Mouse (Mus musculus) CH12.LX (cell line): ENCODE data around the gene Egfl8. TPM values are rescaled to one million over a fixed set of nuclear protein-coding genes. Genes with fewer than 3 reads are reported as not detected.

Source experiments
- DNase-seq: peaks from one replicate; pipeline ENCODE4 v3.0.0-alpha.2; 2013; ENCODE audit errors: extremely low read depth
- H3K27ac ChIP-seq: 2 replicates; pipeline ENCODE4 v1.5.1; 2012; ENCODE audit warnings: low read depth, mild to moderate bottlenecking, control low read depth, moderate library complexity; ENCODE audit not compliant: insufficient read depth
- H3K27me3 ChIP-seq: replicated peaks from 2 replicates; pipeline ENCODE3; 2012; ENCODE audit warnings: inconsistent platforms
- H3K36me3 ChIP-seq, 2 experiments: replicated peaks in 1 of 2; 2 replicates each; pipeline versions ENCODE3 to v1.6.1; 2012; ENCODE audit warnings: inconsistent platforms in 1 of 2, low read length in 1 of 2, mild to moderate bottlenecking in 1 of 2, mixed read lengths in 1 of 2, moderate library complexity in 1 of 2; ENCODE audit not compliant: control insufficient read depth in 1 of 2, insufficient read depth in 1 of 2
- H3K4me1 ChIP-seq, 2 experiments: 2 replicates each; pipeline ENCODE4 v1.6.1; 2012; ENCODE audit warnings: inconsistent platforms in 1 of 2, moderate library complexity in 1 of 2; ENCODE audit not compliant: insufficient read depth in 2 of 2, control insufficient read depth in 1 of 2
- H3K4me2 ChIP-seq: 2 replicates; pipeline ENCODE4 v1.6.1; 2012; ENCODE audit warnings: low read depth, mild to moderate bottlenecking, control low read depth; ENCODE audit not compliant: poor library complexity, insufficient read depth, severe bottlenecking
- H3K4me3 ChIP-seq, 3 experiments: fragments of 150-350 bp in 1 of 3; sonication (generic) in 1 of 3; replicated peaks in 1 of 3; 2 replicates each; pipeline versions ENCODE3 to v1.5.1; 2011 to 2012; ENCODE audit warnings: low read depth in 2 of 3, low read length in 2 of 3, mild to moderate bottlenecking in 2 of 3, moderate library complexity in 2 of 3, control low read depth in 1 of 3, improper control_type of control experiment in 1 of 3, inconsistent platforms in 1 of 3, mixed read lengths in 1 of 3; ENCODE audit not compliant: poor library complexity in 1 of 3
- H3K79me2 ChIP-seq: replicated peaks from 2 replicates; pipeline ENCODE4 v1.6.1; 2012; ENCODE audit warnings: mild to moderate bottlenecking, moderate library complexity; ENCODE audit not compliant: control insufficient read depth, poor library complexity, insufficient read depth, severe bottlenecking; ENCODE audit errors: extremely low read depth
- H3K9ac ChIP-seq: 2 replicates; pipeline ENCODE4 v1.6.1; 2012; ENCODE audit warnings: low read depth, mild to moderate bottlenecking, control low read depth, moderate library complexity; ENCODE audit not compliant: insufficient read depth
- H3K9me3 ChIP-seq: replicated peaks from 2 replicates; pipeline ENCODE3; 2012; ENCODE audit warnings: low read length, inconsistent platforms, mixed read lengths
- CHD1 ChIP-seq: IDR thresholded peaks from 2 replicates; pipeline ENCODE4 v1.6.1; 2012; ENCODE audit warnings: low read depth, low read length, improper control_type of control experiment, inconsistent platforms
- CHD2 ChIP-seq: IDR thresholded peaks from 2 replicates; pipeline ENCODE4 v1.6.1; 2011; ENCODE audit warnings: low read length, improper control_type of control experiment
- CTCF ChIP-seq, 2 experiments: IDR thresholded peaks in 1 of 2; conservative IDR thresholded peaks in 1 of 2; 2 replicates each; pipeline ENCODE4 v1.5.1; 2011 to 2012; ENCODE audit warnings: low read depth in 2 of 2, low read length in 2 of 2, improper control_type of control experiment in 1 of 2, inconsistent platforms in 1 of 2, mild to moderate bottlenecking in 1 of 2, moderate library complexity in 1 of 2
- EP300 ChIP-seq: IDR thresholded peaks from 2 replicates; pipeline ENCODE4 v1.6.1; 2011; ENCODE audit warnings: low read length, improper control_type of control experiment
- GABPA ChIP-seq: IDR thresholded peaks from 2 replicates; pipeline ENCODE4 v1.6.1; 2012; ENCODE audit warnings: low read depth, low read length, improper control_type of control experiment, inconsistent platforms; ENCODE audit not compliant: insufficient replicate concordance
- KAT2A ChIP-seq: IDR thresholded peaks from 2 replicates; pipeline ENCODE4 v1.6.1; 2012; ENCODE audit warnings: low read length, improper control_type of control experiment, inconsistent platforms; ENCODE audit not compliant: insufficient replicate concordance
- MAFK ChIP-seq: IDR thresholded peaks from 2 replicates; pipeline ENCODE4 v1.6.1; 2011; ENCODE audit warnings: low read length, improper control_type of control experiment; ENCODE audit not compliant: insufficient replicate concordance
- MAZ ChIP-seq: IDR thresholded peaks from 2 replicates; pipeline ENCODE4 v1.6.1; 2012; ENCODE audit warnings: low read depth, mild to moderate bottlenecking, inconsistent platforms, low read length, improper control_type of control experiment, moderate library complexity
- MEF2A ChIP-seq: IDR thresholded peaks from 2 replicates; pipeline ENCODE4 v1.6.1; 2014; ENCODE audit warnings: low read depth, mild to moderate bottlenecking, inconsistent platforms, low read length, improper control_type of control experiment, borderline replicate concordance
- MXI1 ChIP-seq: IDR thresholded peaks from 2 replicates; pipeline ENCODE4 v1.6.1; 2011; ENCODE audit warnings: mild to moderate bottlenecking, low read depth, low read length, improper control_type of control experiment
- NELFE ChIP-seq: IDR thresholded peaks from 2 replicates; pipeline ENCODE4 v1.6.1; 2011; ENCODE audit warnings: low read depth, low read length, improper control_type of control experiment
- POLR2AphosphoS2 ChIP-seq: IDR thresholded peaks from 2 replicates; pipeline ENCODE4 v1.6.1; 2011; ENCODE audit warnings: low read depth, low read length, improper control_type of control experiment
- RCOR1 ChIP-seq: conservative IDR thresholded peaks from 2 replicates; pipeline ENCODE4 v1.6.1; 2012; ENCODE audit warnings: low read depth, mild to moderate bottlenecking, inconsistent platforms, low read length, improper control_type of control experiment
- TBP ChIP-seq: conservative IDR thresholded peaks from 2 replicates; pipeline ENCODE4 v1.6.1; 2011; ENCODE audit warnings: low read depth, low read length, improper control_type of control experiment
- TCF12 ChIP-seq: IDR thresholded peaks from 2 replicates; pipeline ENCODE4 v1.6.1; 2014; ENCODE audit warnings: low read depth, mild to moderate bottlenecking, inconsistent platforms, low read length, improper control_type of control experiment
- USF1 ChIP-seq: IDR thresholded peaks from 2 replicates; pipeline ENCODE4 v1.6.1; 2014; ENCODE audit warnings: low read depth, mild to moderate bottlenecking, inconsistent platforms, low read length, improper control_type of control experiment
- ZKSCAN1 ChIP-seq: IDR thresholded peaks from 2 replicates; pipeline ENCODE4 v1.6.1; 2012; ENCODE audit warnings: low read depth, inconsistent platforms, low read length, improper control_type of control experiment, borderline replicate concordance
- ZMIZ1 ChIP-seq: IDR thresholded peaks from 2 replicates; pipeline ENCODE4 v1.6.1; 2012; ENCODE audit warnings: low read depth, mild to moderate bottlenecking, inconsistent platforms, low read length, improper control_type of control experiment
- dilution Hi-C: fragments of 300-500 bp; cut with MboI; formaldehyde crosslinking; loops from 2 replicates; pipeline ENCODE4 v1.14.3; 2020; ENCODE audit warnings: low sequenced_read_pairs; ENCODE audit not compliant: extremely low pct_unique_long_range_greater_than_20kb, extremely low pct_ligation_motif_present
- in situ Hi-C: fragments of 300-500 bp; cut with MboI; formaldehyde crosslinking; loops from 3 replicates; pipeline ENCODE4 v1.14.3; 2019; ENCODE audit warnings: low sequenced_read_pairs, low pct_ligation_motif_present, low pct_unique_long_range_greater_than_20kb, mixed read lengths
- polyA plus RNA-seq: library from polyadenylated mRNA; unstranded; fragments of >175 nt; gene quantifications from 2 replicates; pipeline ENCODE4 v1.2.1, GENCODE M21; 2012; ENCODE audit warnings: low read depth; ENCODE audit not compliant: insufficient read length
- total RNA-seq, 2 experiments: library from RNA; depleted of rRNA; stranded (reverse); fragments of 300-350 nt in 1 of 2; fragments of >200 nt in 1 of 2; gene quantifications; 2 replicates each; pipeline ENCODE4 v1.2.3; 2012 to 2014

The Egfl8 gene
- total and polyA plus RNA-seq, 3 experiments, result not detected

DNA sequence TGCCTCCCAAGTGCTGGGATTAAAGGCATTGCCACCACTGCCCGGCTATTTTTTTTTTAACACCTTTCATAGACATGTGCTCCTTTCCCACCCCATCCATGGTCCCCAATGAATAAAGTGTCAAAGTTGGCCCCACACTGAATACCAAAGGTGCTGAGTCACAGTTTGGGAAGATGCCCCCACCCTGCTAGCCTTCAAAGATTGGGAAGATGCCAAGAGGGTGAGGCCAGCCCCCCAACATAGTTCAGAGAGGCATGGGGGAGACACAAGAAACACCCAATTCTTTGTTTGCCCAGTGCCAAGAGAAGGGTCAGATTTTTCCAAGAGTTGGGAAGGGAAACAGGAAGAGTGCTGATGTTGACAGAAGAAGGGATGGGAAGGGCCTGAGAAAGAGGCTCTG is 46.7 kb upstream of the Egfl8 start:
- Histone ChIP-seq H3K36me3 (peaks cover 0 to 2% of the 10 kb centered on the region in 2 experiments), H3K79me2 (no peaks in the 10 kb centered on the region), H3K9ac (no peak overlapping the region), H3K4me2 (no peak overlapping the region), H3K27me3 (peaks cover 75% of the 10 kb centered on the region), H3K27ac (no peak overlapping the region), H3K4me1 (no peaks in the 10 kb centered on the region; a peak in 1 of 4 replicates), H3K9me3 (peaks cover under 1% of the 10 kb centered on the region), H3K4me3 (no peak overlapping the region)
- DNase-seq, result no peak
- in situ Hi-C loops (no loop called here), dilution Hi-C loops (no loop called here)
- TF ChIP-seq TBP (no peak), KAT2A (no peak), TCF12 (no peak), MAFK (no peak)

DNA sequence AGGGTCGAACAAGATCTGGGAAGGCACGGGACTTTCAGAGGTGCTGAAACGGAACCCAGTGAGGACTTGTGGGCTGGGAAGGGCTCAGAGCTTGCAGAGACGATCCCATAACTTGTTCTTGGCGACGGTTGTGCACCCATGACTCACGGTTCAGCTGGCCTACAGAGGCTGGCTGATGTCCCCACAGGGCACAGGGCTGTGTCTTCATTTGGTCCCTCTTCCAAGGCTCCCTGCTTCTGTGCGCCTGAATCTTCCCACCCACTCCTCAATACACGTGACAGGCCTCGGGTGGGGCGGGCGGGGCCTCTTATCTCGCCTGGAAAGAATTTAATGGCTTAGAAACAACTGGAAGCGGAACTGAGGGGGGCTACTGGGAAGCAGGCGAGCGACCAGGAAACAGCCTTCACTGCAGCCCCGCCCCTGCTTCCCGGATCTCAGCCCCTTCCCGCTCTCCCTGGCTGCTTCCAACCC is 45.4 kb upstream of the Egfl8 start:
- TF ChIP-seq EP300 (no peak), USF1 (no peak), POLR2AphosphoS2 (no peak), GABPA (no peak), CHD2 (no peak), MAZ (no peak), ZKSCAN1 (no peak), ZMIZ1 (no peak), TBP (no peak), NELFE (no peak), CHD1 (no peak), RCOR1 (no peak), MEF2A (no peak), MXI1 (no peak), KAT2A (no peak), CTCF (conservative IDR thresholded peaks at IDR 0.05 in 1 of 2, IDR thresholded peaks at IDR 0.05 in 1 of 2; ENCODE audit: low read depth in 2 of 2, low read length in 2 of 2) (no peak)
- H3K79me2 ChIP-seq, result no peaks in the 10 kb centered on the region
- H3K4me3 ChIP-seq, result no peak overlapping the region
- in situ Hi-C loops, result no loop called here
- H3K4me2 ChIP-seq, result no peak overlapping the region
- DNase-seq, result no peak
- dilution Hi-C loops, result no loop called here
- peaks cover 0 to 6% of the 10 kb centered on the region in 2 experiments for H3K36me3 ChIP-seq
- H3K27ac ChIP-seq, result no peak overlapping the region
- no peaks in the 10 kb centered on the region for H3K9me3 ChIP-seq
- H3K4me1 ChIP-seq, result no peaks in the 10 kb centered on the region; a peak in 1 of 4 replicates
- no peak overlapping the region for H3K9ac ChIP-seq
- peaks cover 64% of the 10 kb centered on the region for H3K27me3 ChIP-seq
